8 mouse cellular contexts compared by ENCODE assay signal in the genomic region with DNA sequence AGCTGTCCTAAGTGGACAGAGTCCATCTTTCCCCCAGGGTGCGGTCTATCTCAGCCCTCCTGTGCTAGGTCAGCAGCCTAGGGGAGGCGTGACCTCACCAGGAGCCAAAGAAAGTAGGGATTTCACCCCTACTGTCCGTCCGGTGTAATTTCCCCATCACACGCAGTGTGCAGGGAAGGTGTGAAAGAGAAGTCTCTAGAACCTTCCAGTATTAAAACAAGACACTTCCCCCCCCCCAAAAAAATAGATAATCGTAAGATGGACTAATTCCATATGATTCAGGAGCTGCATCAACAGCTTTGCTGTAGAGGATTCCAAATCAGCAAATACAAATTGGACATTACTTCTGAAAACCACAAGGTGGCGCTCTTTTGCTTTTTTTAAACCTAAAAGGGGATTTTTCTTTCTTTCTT. TPM values are rescaled to one million over a fixed set of nuclear protein-coding genes. Genes with fewer than 3 reads are reported as not detected.
DNase-seq lines count a peak whose midpoint lies in the region; ATAC-seq and TF ChIP-seq lines count a peak whose summit lies in the region.

No protein-coding gene starts in this region.

- TF ChIP-seq POLR2A in small intestine, adult 2 months (IDR thresholded peaks at IDR 0.05; ENCODE audit: low read depth, low read length) = no peak

- no peaks in the 10 kb centered on the region for H3K36me3 ChIP-seq in embryonic facial prominence, embryonic 13.5 days
- no peaks in the 10 kb centered on the region for H3K36me3 ChIP-seq in limb, embryonic 13.5 days
- H3K36me3 ChIP-seq in small intestine, adult 2 months (ENCODE audit: control insufficient read depth, insufficient read depth, low read length) = no peaks in the 10 kb centered on the region

- H3K4me1 ChIP-seq in embryonic facial prominence, embryonic 13.5 days = no peaks in the 10 kb centered on the region; the same call in 1 of the 2 replicates
- H3K4me1 ChIP-seq in limb, embryonic 13.5 days = peaks cover 15% of the 10 kb centered on the region
- no peaks in the 10 kb centered on the region for H3K4me1 ChIP-seq in small intestine, adult 2 months (ENCODE audit: control insufficient read depth, insufficient read depth, insufficient read length, low read length)

- H3K27ac ChIP-seq in embryonic facial prominence, embryonic 13.5 days = no peak overlapping the region
- no peak overlapping the region for H3K27ac ChIP-seq in limb, embryonic 13.5 days
- H3K27ac ChIP-seq in small intestine, adult 2 months (ENCODE audit: insufficient read depth, low read depth, low read length) = no peak overlapping the region

- H3K4me2 ChIP-seq in embryonic facial prominence, embryonic 13.5 days = peak overlapping the region; percentile 16
- peak overlapping the region; percentile 34; the same call in 1 of the 2 replicates for H3K4me2 ChIP-seq in limb, embryonic 13.5 days (replicated peaks)

- 15% methylated on average over 7 of the region's 7 CpGs for WGBS in embryonic facial prominence, embryonic 13.5 days
- 25% methylated on average over 7 of the region's 7 CpGs for WGBS in limb, embryonic 13.5 days
- 13% methylated on average over 7 of the region's 7 CpGs for WGBS in small intestine, adult 2 months

- TF ChIP-seq CTCF in small intestine, adult 2 months (IDR thresholded peaks at IDR 0.05; ENCODE audit: extremely low read depth, insufficient read length, insufficient replicate concordance, low read depth, low read length) = peak; percentile 18; the same call in 1 of the 2 replicates

- DNase-seq in frontal cortex, postnatal 14 days (ENCODE audit: low spot score in 2 of 2) = no peak
- peak; percentile 53 for DNase-seq in CD4-positive, CD25-positive, alpha-beta regulatory T cell, adult 2 months (ENCODE audit: low read depth, low spot score)
- DNase-seq in right cerebral cortex, postnatal 36 days (ENCODE audit: low spot score in 2 of 2) = no peak
- DNase-seq in gastrocnemius, postnatal 36 days = no peak

- H3K9ac ChIP-seq in embryonic facial prominence, embryonic 13.5 days = no peak overlapping the region; the same call in 1 of the 2 replicates
- 0 out of 2 replicates have a peak overlapping the region, but pooled peaks have one; percentile 48 for H3K9ac ChIP-seq in limb, embryonic 13.5 days

- H3K4me3 ChIP-seq in embryonic facial prominence, embryonic 13.5 days = no peak overlapping the region
- no peak overlapping the region for H3K4me3 ChIP-seq in limb, embryonic 13.5 days
- no peak overlapping the region for H3K4me3 ChIP-seq in small intestine, adult 2 months (ENCODE audit: low read depth, low read length)

- no peaks in the 10 kb centered on the region for H3K9me3 ChIP-seq in embryonic facial prominence, embryonic 13.5 days
- no peaks in the 10 kb centered on the region for H3K9me3 ChIP-seq in limb, embryonic 13.5 days

- intact Hi-C loops in gastrocnemius, postnatal 36 days (cut with DNase I) = no loop called here

- H3K27me3 ChIP-seq in embryonic facial prominence, embryonic 13.5 days = peaks cover 8% of the 10 kb centered on the region; the same call in 1 of the 2 replicates
- peaks cover 16% of the 10 kb centered on the region for H3K27me3 ChIP-seq in limb, embryonic 13.5 days
- no peaks in the 10 kb centered on the region for H3K27me3 ChIP-seq in small intestine, adult 2 months (ENCODE audit: control insufficient read depth, insufficient read depth, low read length)

- ATAC-seq in frontal cortex, adult (ENCODE audit: low TSS enrichment) = 0 out of 2 replicates have a peak, but pooled peaks have one; percentile 42
- ATAC-seq in embryonic facial prominence, embryonic 13.5 days (ENCODE audit: insufficient number of reproducible peaks, insufficient read depth, low FRiP score, low TSS enrichment, low read depth) = no peak
- no peak for ATAC-seq in limb, embryonic 13.5 days (ENCODE audit: low FRiP score, low read depth)

RNA-seq across cellular contexts. Expression of a gene that starts 7.7 kb away (rescaled TPM):
- 3.7 and 3.9 TPM in 2 replicates for polyA plus RNA-seq in embryonic facial prominence, embryonic 13.5 days (2015; fragmentation: Nextera tagmentation; extraction: Ambion mirVana)
- polyA plus RNA-seq in limb, embryonic 13.5 days (2015; fragmentation: Nextera tagmentation; extraction: Ambion mirVana) = 3.0 and 3.3 TPM in 2 replicates
- 0.37 and 0.80 TPM in 2 replicates for polyA plus RNA-seq in small intestine, adult 2 months (2012; rRNA removed)
- 1 to 10 TPM; 1.0 to 1.8 TPM for total RNA-seq in gastrocnemius, postnatal 36 days (2021)
